Mouse (Mus musculus): Measurements from ENCODE around the gene Lrp2bp. TPM values are rescaled to one million over a fixed set of nuclear protein-coding genes. Genes with fewer than 3 reads are reported as not detected.

Lrp2bp gene
- total RNA-seq (2023), result not detected

GRCm38 (mm10) chr8:45999138-45999783 is at the start of gene Lrp2bp:
Gene Lrp2bp (plus strand): TSS chr8:45999303.

GRCm38 (mm10) chr8:45975126-45975836 is 23.8 kb upstream of the Lrp2bp start, which contains the start of the genes 1700029J07Rik and Ufsp2:
Gene 1700029J07Rik (minus strand): TSS chr8:45975252.
Gene Ufsp2 (plus strand): TSS chr8:45975528.

GRCm38 (mm10) chr8:46005596-46005995 is 6.5 kb downstream of the Lrp2bp start, which contains the start of gene Ankrd37:
Gene Ankrd37 (minus strand): TSS chr8:46005707.

Other genes starting within 250 kb of the Lrp2bp start
- gene Pdlim3, start 113.8 kb upstream of the Lrp2bp start, total RNA-seq (2023), result under 1 TPM in 1 of 2 experiments, not detected in 1; 0.18 TPM
- gene Ccdc110, start 64.7 kb upstream of the Lrp2bp start, total RNA-seq (2023), result not detected
- under 1 TPM; 0.43 to 0.52 TPM for gene 1700029J07Rik, start 24.1 kb upstream of the Lrp2bp start, total RNA-seq (2023)
- gene Ufsp2, start 23.8 kb upstream of the Lrp2bp start, total RNA-seq (2023), result 10 to 100 TPM; 42.8 to 44.2 TPM
- 1 to 10 TPM; 1.7 to 4.3 TPM for gene Ankrd37, start 6.4 kb downstream of the Lrp2bp start, total RNA-seq (2023)
- gene Cfap97, start 152.5 kb downstream of the Lrp2bp start, total RNA-seq (2023), result 1 to 10 TPM; 8.3 to 8.7 TPM
- gene Snx25, start 152.9 kb downstream of the Lrp2bp start, total RNA-seq (2023), result 10 to 100 TPM; 22.0 to 23.4 TPM
- 10 to 100 TPM; 33.5 to 38.2 TPM for gene Slc25a4, start 212.0 kb downstream of the Lrp2bp start, total RNA-seq (2023)

Data from monocyte, adult 59 days (primary cell).